Mouse (Mus musculus): ENCODE measurements at regions not wholly inside any gene's neighbourhood (a gene's known extent, or its start where the extent isn't known, plus 50 kb on each side); places are given as distances from the start of the nearest gene placed in this dataset.

DNA sequence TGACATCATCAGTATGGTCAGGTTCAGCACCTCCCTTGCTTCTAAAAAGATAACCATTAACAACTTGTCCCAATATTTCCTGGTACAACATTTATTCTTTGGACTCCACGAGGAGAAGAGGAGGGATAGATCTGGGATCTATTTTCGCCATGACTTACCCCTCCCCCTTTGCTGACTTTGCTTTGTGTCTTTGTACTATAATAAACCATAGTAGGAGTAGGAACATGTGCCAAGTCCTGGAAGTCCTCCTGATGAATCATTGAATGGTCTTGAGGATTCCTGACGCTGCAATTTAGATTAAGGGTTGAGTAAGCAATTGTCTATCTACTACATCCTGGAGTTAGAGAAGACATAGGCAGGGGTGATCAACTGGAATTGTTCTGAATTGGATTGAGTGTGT lies 71.2 kb downstream of the Rbm11 start:
- DNase-seq = no peak

DNA sequence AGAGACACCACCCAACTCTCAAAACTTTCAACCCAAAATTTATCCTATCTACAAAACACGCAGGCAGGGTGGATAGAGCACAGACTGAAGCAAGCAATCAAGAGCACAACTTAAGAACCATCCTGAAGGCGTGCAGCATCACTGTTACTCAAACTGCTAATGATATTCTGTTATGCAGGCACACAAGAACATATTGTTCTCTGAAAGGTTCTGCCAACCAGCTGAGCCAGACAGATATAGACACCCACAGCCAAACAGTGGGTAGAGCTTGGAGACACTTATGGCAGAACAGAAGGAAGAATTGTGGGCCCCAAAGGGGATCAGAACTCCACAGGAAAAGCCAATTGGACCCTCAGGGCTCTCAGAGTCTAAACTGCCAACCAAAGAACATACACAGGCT lies 74.9 kb downstream of the Rbm11 start:
- DNase-seq = no peak

DNA sequence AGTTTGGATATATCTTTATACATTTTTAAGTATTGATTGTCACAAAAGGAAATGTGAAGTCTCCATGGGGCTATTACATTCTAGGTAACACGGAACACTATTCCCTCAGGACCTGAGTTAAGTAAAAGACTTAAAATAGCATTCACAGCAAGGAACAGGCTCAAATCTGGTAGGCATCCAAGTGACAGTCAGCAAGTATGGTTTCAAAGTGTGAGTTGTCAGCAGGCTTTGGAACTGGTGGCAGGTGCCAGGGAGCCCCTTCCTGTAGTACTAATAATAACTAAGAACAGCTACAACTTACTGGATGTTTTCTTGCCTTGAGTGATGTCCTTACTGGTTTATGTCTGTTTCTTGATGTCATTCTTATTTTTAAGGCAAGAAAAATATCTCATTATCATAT lies 79.5 kb downstream of the Rbm11 start:
- DNase-seq = no peak

DNA sequence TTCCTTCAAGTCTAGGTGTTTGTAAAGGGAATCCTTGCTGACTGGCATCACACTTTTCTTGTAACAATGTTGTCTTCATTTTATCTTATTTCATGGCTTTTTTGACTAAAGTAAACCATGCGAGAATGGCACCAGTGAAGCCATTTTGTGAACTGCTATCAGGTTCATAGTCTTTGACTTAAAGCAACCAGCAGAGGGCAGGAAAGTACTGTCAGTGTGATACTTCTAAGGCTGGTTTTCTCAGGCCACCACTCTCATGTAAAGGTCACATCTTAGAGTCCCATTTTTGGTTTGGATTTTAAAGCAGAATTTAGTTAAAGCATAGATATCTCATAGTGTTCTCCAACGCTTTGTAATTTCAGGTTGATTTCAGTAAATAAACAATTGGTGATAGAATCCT lies 83.2 kb downstream of the Rbm11 start:
- peak; percentile 36 for DNase-seq

DNA sequence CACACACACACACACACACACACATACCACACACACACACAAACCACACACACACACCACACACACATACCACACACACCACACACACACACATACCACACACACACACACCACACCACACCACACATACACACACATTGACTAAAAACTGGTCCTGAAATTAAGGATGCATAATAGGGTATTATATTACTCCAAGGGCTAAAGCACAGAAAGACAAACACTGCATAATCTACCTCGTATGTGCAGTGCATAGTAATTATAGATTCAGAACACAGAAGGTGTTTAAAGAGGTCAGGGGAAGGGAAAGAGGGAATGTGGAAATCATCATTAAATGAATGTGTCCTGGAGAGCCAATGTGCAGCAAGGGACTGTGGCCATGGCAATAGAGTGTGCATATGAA lies 84.5 kb downstream of the Rbm11 start:
- DNase-seq = no peak

All from kidney, postnatal 14 days (tissue).